ENCODE assay signal across 8 mouse cellular contexts in genomic region chr7:131362269-131362614, GRCm38 (mm10). TPM values are rescaled to one million over a fixed set of nuclear protein-coding genes. Genes with fewer than 3 reads are reported as not detected.
A peak's percentile ranks its signal among the peaks of the same experiment; 100 is the strongest.
DNase-seq lines count a peak whose midpoint lies in the region; ATAC-seq lines count a peak whose summit lies in the region.

No protein-coding gene starts in this region.

- peak overlapping the region; percentile 93; the same call in 1 of the 2 replicates for H3K27ac ChIP-seq in kidney, embryonic 14.5 days (ENCODE audit: low read depth, low read length)
- peak overlapping the region; percentile 76 for H3K27ac ChIP-seq in brown adipose tissue, adult 24 weeks (replicated peaks; ENCODE audit: low read depth, low read length)
- peak overlapping the region; percentile 87 for H3K27ac ChIP-seq in hindbrain, embryonic 15.5 days (replicated peaks)
- H3K27ac ChIP-seq in midbrain, embryonic 14.5 days (replicated peaks; ENCODE audit: low read depth, low read length) = peak overlapping the region; percentile 86

- H3K4me3 ChIP-seq in kidney, embryonic 14.5 days (ENCODE audit: low read length) = peak overlapping the region; percentile 67
- peak overlapping the region; percentile 84 for H3K4me3 ChIP-seq in brown adipose tissue, adult 24 weeks (ENCODE audit: insufficient read depth, low read depth, low read length)
- H3K4me3 ChIP-seq in hindbrain, embryonic 15.5 days = peak overlapping the region; percentile 90
- H3K4me3 ChIP-seq in midbrain, embryonic 14.5 days (replicated peaks; ENCODE audit: low read depth, low read length) = peak overlapping the region; percentile 82

- ATAC-seq in kidney, embryonic 14.5 days (ENCODE audit: low FRiP score, low TSS enrichment) = peak; percentile 78
- ATAC-seq in hindbrain, embryonic 15.5 days (ENCODE audit: low FRiP score, low read depth) = peak; percentile 82
- ATAC-seq in midbrain, embryonic 14.5 days (ENCODE audit: low FRiP score, low TSS enrichment) = peak; percentile 84

- H3K27me3 ChIP-seq in kidney, embryonic 14.5 days (ENCODE audit: control insufficient read depth, insufficient read depth, low read length) = no peaks in the 10 kb centered on the region
- no peaks in the 10 kb centered on the region for H3K27me3 ChIP-seq in hindbrain, embryonic 15.5 days
- no peaks in the 10 kb centered on the region for H3K27me3 ChIP-seq in midbrain, embryonic 14.5 days (ENCODE audit: control insufficient read depth, insufficient read depth, low read length)

- H3K9ac ChIP-seq in kidney, embryonic 14.5 days (ENCODE audit: low read depth, low read length) = peak overlapping the region; percentile 84
- H3K9ac ChIP-seq in hindbrain, embryonic 15.5 days = peak overlapping the region; percentile 88
- peak overlapping the region; percentile 81 for H3K9ac ChIP-seq in midbrain, embryonic 14.5 days (replicated peaks; ENCODE audit: low read length)

- H3K4me2 ChIP-seq in kidney, embryonic 14.5 days (replicated peaks; ENCODE audit: low read depth, low read length) = peak overlapping the region; percentile 87
- peak overlapping the region; percentile 88 for H3K4me2 ChIP-seq in hindbrain, embryonic 15.5 days
- H3K4me2 ChIP-seq in midbrain, embryonic 14.5 days (ENCODE audit: low read length) = peak overlapping the region; percentile 89

- WGBS in kidney, embryonic 14.5 days = under 1% methylated on average over 35 of the region's 35 CpGs
- under 1% methylated on average over 35 of the region's 35 CpGs for WGBS in hindbrain, embryonic 15.5 days
- WGBS in midbrain, embryonic 14.5 days = under 1% methylated on average over 35 of the region's 35 CpGs

- DNase-seq in kidney, postnatal 14 days = no peak
- no peak for DNase-seq in midbrain, embryonic 14.5 days
- no peak for DNase-seq in cerebellum, adult 11-12 months
- no peak for DNase-seq in thymus, postnatal 10 days (ENCODE audit: low spot score in 2 of 2)
- no peak for DNase-seq in kidney, adult 18-20 months

- peaks cover 14% of the 10 kb centered on the region for H3K4me1 ChIP-seq in kidney, embryonic 14.5 days (ENCODE audit: control insufficient read depth, insufficient read depth, low read length)
- no peaks in the 10 kb centered on the region; the same call in 1 of the 2 replicates for H3K4me1 ChIP-seq in brown adipose tissue, adult 24 weeks (ENCODE audit: control insufficient read depth, insufficient read depth, insufficient read length, low read length)
- peaks cover 17% of the 10 kb centered on the region for H3K4me1 ChIP-seq in hindbrain, embryonic 15.5 days (replicated peaks)
- H3K4me1 ChIP-seq in midbrain, embryonic 14.5 days (ENCODE audit: control insufficient read depth, insufficient read depth, low read length) = peaks cover 14% of the 10 kb centered on the region

- peaks cover 19% of the 10 kb centered on the region for H3K36me3 ChIP-seq in kidney, embryonic 14.5 days (ENCODE audit: control insufficient read depth, insufficient read depth, low read length)
- peaks cover 15% of the 10 kb centered on the region for H3K36me3 ChIP-seq in hindbrain, embryonic 15.5 days
- H3K36me3 ChIP-seq in midbrain, embryonic 14.5 days (ENCODE audit: control insufficient read depth, insufficient read depth, low read length) = peaks cover 20% of the 10 kb centered on the region

- no peaks in the 10 kb centered on the region for H3K9me3 ChIP-seq in kidney, embryonic 14.5 days (ENCODE audit: control insufficient read depth, low read length)
- H3K9me3 ChIP-seq in hindbrain, embryonic 15.5 days = no peaks in the 10 kb centered on the region
- H3K9me3 ChIP-seq in midbrain, embryonic 14.5 days (ENCODE audit: control insufficient read depth, low read length) = no peaks in the 10 kb centered on the region

RNA-seq across cellular contexts. Expression of gene 2310057M21Rik, which starts 0.3 kb away (rescaled TPM):
- 18.5 and 21.3 TPM in 2 replicates for polyA plus RNA-seq in kidney, embryonic 14.5 days (2014; fragmentation: Nextera tagmentation; extraction: Ambion mirVana)
- polyA plus RNA-seq in brown adipose tissue, adult 24 weeks (2012; ENCODE audit: insufficient read depth, insufficient read length, missing spikeins) = 7.6 and 11.7 TPM in 2 replicates
- polyA plus RNA-seq in hindbrain, embryonic 15.5 days (2015; fragmentation: Nextera tagmentation; extraction: Ambion mirVana) = 29.3 and 30.2 TPM in 2 replicates
- polyA plus RNA-seq in midbrain, embryonic 14.5 days (2014; fragmentation: Nextera tagmentation; extraction: Ambion mirVana) = 28.8 and 28.9 TPM in 2 replicates

RNA-seq across cellular contexts. Expression of gene Pstk, which starts 8.7 kb away (rescaled TPM):
- polyA plus RNA-seq in kidney, embryonic 14.5 days (2014; fragmentation: Nextera tagmentation; extraction: Ambion mirVana) = 65.1 and 76.9 TPM in 2 replicates
- 58.6 and 109 TPM in 2 replicates for polyA plus RNA-seq in brown adipose tissue, adult 24 weeks (2012; ENCODE audit: insufficient read depth, insufficient read length, missing spikeins)
- 49.0 and 51.4 TPM in 2 replicates for polyA plus RNA-seq in hindbrain, embryonic 15.5 days (2015; fragmentation: Nextera tagmentation; extraction: Ambion mirVana)
- polyA plus RNA-seq in midbrain, embryonic 14.5 days (2014; fragmentation: Nextera tagmentation; extraction: Ambion mirVana) = 42.8 and 46.3 TPM in 2 replicates

RNA-seq across cellular contexts. Expression of gene Fam24a, which starts 28.6 kb away (rescaled TPM):
- not detected in 2 replicates for polyA plus RNA-seq in kidney, embryonic 14.5 days (2014; fragmentation: Nextera tagmentation; extraction: Ambion mirVana)
- not detected in 2 replicates for polyA plus RNA-seq in brown adipose tissue, adult 24 weeks (2012; ENCODE audit: insufficient read depth, insufficient read length, missing spikeins)
- not detected in 2 replicates for polyA plus RNA-seq in hindbrain, embryonic 15.5 days (2015; fragmentation: Nextera tagmentation; extraction: Ambion mirVana)
- polyA plus RNA-seq in midbrain, embryonic 14.5 days (2014; fragmentation: Nextera tagmentation; extraction: Ambion mirVana) = 0.42 TPM in 1 of 2 replicates, not detected in the other

RNA-seq across cellular contexts. Expression of gene Fam24b, which starts 32.9 kb away (rescaled TPM):
- polyA plus RNA-seq in kidney, embryonic 14.5 days (2014; fragmentation: Nextera tagmentation; extraction: Ambion mirVana) = not detected in 2 replicates
- not detected in 2 replicates for polyA plus RNA-seq in brown adipose tissue, adult 24 weeks (2012; ENCODE audit: insufficient read depth, insufficient read length, missing spikeins)
- not detected in 2 replicates for polyA plus RNA-seq in hindbrain, embryonic 15.5 days (2015; fragmentation: Nextera tagmentation; extraction: Ambion mirVana)
- polyA plus RNA-seq in midbrain, embryonic 14.5 days (2014; fragmentation: Nextera tagmentation; extraction: Ambion mirVana) = not detected in 2 replicates

RNA-seq across cellular contexts. Expression of gene Cuzd1, which starts 40.1 kb away (rescaled TPM):
- polyA plus RNA-seq in kidney, embryonic 14.5 days (2014; fragmentation: Nextera tagmentation; extraction: Ambion mirVana) = not detected in 2 replicates
- polyA plus RNA-seq in brown adipose tissue, adult 24 weeks (2012; ENCODE audit: insufficient read depth, insufficient read length, missing spikeins) = not detected in 2 replicates
- not detected in 2 replicates for polyA plus RNA-seq in hindbrain, embryonic 15.5 days (2015; fragmentation: Nextera tagmentation; extraction: Ambion mirVana)
- polyA plus RNA-seq in midbrain, embryonic 14.5 days (2014; fragmentation: Nextera tagmentation; extraction: Ambion mirVana) = not detected in 2 replicates
